Mouse (Mus musculus): ENCODE results near the gene Cdk5rap3. TPM values are rescaled to one million over a fixed set of nuclear protein-coding genes. Genes with fewer than 3 reads are reported as not detected.

Cdk5rap3 gene
- total RNA-seq (2017) = 48.3 and 59.6 TPM in 2 replicates

DNA sequence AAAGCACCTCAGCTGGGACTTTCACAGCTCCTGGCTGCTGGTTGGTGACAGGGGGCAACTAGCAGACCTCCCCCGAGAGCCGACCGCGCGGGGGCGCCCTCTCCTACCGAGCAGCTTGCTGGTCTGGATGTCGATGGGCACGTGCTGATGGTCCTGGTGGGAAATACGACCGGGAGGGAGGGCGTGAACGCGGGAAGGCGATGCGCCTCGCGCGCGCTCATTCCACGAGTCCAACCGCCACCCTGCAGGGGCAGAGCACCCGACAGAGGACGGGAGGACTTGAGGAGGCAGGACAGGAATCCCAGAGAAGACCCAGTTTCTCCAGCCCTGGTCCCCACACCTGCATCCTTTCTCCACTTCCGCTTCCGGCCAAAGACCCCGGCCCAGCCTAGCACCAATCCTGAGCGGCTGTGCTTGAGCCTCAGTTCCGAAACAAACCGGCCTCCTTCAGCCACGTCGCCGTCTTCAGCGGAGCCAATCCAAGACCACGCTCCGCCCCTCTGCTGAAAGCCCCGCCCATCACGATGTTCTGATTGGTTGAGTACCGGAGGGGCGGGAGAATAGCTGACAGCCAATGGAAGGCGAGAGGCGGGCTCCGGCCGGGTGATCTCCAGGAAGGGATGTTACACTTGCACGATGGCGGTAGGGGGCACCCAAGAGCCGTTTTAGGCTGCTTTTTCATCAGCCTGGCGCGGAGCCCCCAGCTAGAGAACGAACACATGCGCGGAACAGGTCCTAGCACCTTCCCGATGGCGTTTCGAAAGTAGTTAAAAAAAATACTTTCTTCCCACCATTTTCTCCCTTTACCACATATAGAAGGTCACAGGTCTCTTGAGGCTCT, at the start of gene Cdk5rap3:
Gene Cdk5rap3, minus strand, starts transcription at position 453 of the 841 bp plus-strand sequence.
- ATAC-seq (replicated peaks in 1 of 2; ENCODE audit: insufficient read depth in 1 of 2, low FRiP score in 2 of 2, low TSS enrichment in 1 of 2, low read depth in 1 of 2, poor library complexity in 2 of 2, severe bottlenecking in 2 of 2) = peak; percentile 98

DNA sequence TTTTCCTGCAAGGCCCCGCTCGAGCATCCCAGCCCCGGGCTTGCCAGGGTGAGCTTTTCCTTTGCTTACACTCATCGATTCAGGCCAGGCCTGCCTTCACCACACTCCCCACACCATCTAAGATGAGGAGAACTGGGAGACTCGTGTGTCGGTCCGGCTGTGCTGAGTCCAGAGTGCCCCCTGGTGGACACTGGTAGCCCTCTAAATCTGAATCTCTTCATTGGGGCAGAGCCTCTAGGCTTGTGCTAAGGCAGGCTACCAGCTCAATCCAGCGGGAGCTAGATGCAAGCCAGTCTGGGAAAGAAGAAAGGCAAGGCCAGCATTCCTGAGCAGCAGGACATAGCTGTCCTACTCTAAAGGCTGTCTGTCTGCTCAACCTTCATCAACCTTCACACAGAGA, 47.3 kb upstream of the Cdk5rap3 start:
- ATAC-seq (replicated peaks in 1 of 2; ENCODE audit: insufficient read depth in 1 of 2, low FRiP score in 2 of 2, low TSS enrichment in 1 of 2, low read depth in 1 of 2, poor library complexity in 2 of 2, severe bottlenecking in 2 of 2) = peak; percentile 58 to 72

DNA sequence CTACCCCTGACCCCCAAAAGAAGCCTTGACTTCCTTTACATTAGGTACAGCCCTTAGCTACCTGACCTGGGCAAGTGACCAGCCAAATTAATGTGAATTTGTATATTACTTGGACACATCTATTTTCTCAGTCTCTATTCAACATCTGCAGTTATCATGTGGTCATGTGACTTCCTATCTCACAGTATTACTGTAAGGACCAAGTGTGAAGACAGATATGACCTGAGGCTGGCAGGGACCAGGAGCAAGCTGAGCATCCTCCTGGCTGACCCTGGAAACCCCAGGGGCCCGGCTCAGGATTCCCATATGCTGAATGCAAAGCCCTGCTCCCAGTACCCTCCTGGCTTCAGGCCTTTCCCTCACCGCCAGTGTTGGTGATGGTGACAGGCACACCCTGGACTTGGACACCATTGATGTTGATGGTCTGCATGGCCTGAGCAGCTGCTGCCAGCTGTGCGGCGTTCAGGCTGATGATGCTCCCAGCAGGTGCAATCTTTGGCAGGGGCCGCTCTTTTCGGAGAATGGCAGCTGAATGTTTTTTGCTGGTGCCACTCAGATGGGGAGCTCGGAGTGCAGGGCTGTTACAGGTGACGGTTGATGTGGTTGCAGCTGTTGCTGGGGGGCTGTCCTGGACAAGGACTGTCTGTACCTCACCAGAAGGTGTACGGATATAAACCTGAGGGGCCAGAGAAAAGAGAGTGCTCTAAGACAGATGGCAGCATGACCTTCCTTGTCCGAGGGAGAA, 40.9 kb upstream of the Cdk5rap3 start:
- ATAC-seq (replicated peaks in 1 of 2; ENCODE audit: insufficient read depth in 1 of 2, low FRiP score in 2 of 2, low TSS enrichment in 1 of 2, low read depth in 1 of 2, poor library complexity in 2 of 2, severe bottlenecking in 2 of 2) = no peak

DNA sequence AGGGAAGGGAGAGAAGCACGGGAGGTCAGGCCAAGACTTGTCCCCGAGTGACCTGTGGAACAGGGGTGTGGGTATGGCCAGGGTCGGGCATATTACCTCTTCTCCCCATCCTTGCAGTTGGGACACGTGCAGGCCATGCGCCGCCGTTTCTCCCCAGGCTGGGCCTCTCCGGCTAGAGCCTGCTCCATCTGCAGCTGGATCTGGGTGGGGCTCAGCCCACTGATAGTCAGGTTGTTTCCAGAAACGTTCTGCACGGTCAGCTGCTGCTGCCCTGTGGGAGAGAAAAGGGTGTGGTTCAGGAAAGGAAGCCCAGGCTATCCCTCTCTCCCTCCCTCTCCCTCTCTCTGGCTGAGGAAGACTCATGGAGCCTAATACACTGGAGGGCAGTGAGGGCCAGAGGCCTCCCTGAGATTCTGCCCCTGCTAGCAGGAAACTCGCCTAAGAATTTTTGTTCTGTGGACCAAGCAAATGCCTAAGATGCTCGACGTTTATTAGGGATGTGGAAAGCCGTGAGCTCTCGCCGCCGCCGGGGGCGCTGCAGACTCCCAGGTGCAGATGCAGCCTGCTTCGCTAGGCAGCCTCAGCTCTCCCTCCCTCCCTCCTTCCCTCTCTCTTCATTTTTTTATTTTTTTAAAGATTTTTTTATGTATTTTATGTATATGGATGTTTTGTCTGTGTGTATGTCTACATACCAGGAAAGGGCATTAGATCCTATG, 39.9 kb upstream of the Cdk5rap3 start:
- no peak for ATAC-seq (replicated peaks in 1 of 2; ENCODE audit: insufficient read depth in 1 of 2, low FRiP score in 2 of 2, low TSS enrichment in 1 of 2, low read depth in 1 of 2, poor library complexity in 2 of 2, severe bottlenecking in 2 of 2)

- ATAC-seq (replicated peaks in 1 of 2; ENCODE audit: insufficient read depth in 1 of 2, low FRiP score in 2 of 2, low TSS enrichment in 1 of 2, low read depth in 1 of 2, poor library complexity in 2 of 2, severe bottlenecking in 2 of 2) = no peak
Observed at GRCm38 (mm10) chr11:96955094-96955493, 38.8 kb upstream of the Cdk5rap3 start.

- no peak for ATAC-seq (replicated peaks in 1 of 2; ENCODE audit: insufficient read depth in 1 of 2, low FRiP score in 2 of 2, low TSS enrichment in 1 of 2, low read depth in 1 of 2, poor library complexity in 2 of 2, severe bottlenecking in 2 of 2)
Observed at GRCm38 (mm10) chr11:96952896-96953295, 36.6 kb upstream of the Cdk5rap3 start.

DNA sequence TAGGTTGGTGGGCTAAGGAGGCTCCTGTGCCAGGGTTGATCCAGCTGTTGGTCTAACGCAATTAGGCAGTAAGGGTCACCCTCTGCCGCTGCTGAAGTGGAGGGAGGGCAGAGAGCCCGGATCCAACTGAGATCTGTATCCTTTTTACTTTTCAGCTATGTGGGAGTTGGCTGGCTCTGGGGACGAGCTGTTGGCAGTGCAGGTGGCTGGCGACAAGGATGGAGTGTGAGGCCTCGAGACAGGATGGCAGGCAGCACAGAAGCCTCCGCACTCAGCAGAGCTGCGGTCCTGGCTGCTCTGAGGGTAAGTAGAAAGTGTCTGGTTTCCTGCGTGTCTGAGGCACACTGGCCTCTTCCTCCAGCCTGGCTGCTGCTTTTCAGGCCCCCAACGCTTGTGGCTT, 36.1 kb upstream of the Cdk5rap3 start:
- ATAC-seq (replicated peaks in 1 of 2; ENCODE audit: insufficient read depth in 1 of 2, low FRiP score in 2 of 2, low TSS enrichment in 1 of 2, low read depth in 1 of 2, poor library complexity in 2 of 2, severe bottlenecking in 2 of 2) = no peak

GRCm38 (mm10) chr11:96950767-96951166, 34.5 kb upstream of the Cdk5rap3 start:
- no peak for ATAC-seq (replicated peaks in 1 of 2; ENCODE audit: insufficient read depth in 1 of 2, low FRiP score in 2 of 2, low TSS enrichment in 1 of 2, low read depth in 1 of 2, poor library complexity in 2 of 2, severe bottlenecking in 2 of 2)

DNA sequence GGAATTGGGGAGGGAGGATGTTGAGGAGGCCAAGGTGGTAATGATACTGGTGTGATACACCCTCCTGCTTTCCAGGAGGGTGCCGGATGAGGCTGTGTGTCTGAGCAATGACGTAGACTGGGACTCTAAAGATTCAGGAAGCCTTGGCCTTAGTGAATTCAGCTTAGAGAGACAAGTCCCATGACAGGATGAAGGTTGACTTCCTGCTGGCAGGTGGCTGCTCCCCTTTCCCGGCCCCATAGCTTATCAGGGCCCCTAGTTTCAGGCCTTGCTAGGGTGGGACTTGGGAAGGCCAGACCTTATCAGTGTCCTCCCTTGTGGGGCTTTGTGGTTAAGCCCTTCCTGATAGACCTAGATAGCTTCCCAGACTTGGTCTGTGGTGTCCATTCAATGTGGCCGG, 31.6 kb upstream of the Cdk5rap3 start:
- ATAC-seq (replicated peaks in 1 of 2; ENCODE audit: insufficient read depth in 1 of 2, low FRiP score in 2 of 2, low TSS enrichment in 1 of 2, low read depth in 1 of 2, poor library complexity in 2 of 2, severe bottlenecking in 2 of 2) = no peak

GRCm38 (mm10) chr11:96946498-96946897, 30.2 kb upstream of the Cdk5rap3 start:
- no peak for ATAC-seq (replicated peaks in 1 of 2; ENCODE audit: insufficient read depth in 1 of 2, low FRiP score in 2 of 2, low TSS enrichment in 1 of 2, low read depth in 1 of 2, poor library complexity in 2 of 2, severe bottlenecking in 2 of 2)

DNA sequence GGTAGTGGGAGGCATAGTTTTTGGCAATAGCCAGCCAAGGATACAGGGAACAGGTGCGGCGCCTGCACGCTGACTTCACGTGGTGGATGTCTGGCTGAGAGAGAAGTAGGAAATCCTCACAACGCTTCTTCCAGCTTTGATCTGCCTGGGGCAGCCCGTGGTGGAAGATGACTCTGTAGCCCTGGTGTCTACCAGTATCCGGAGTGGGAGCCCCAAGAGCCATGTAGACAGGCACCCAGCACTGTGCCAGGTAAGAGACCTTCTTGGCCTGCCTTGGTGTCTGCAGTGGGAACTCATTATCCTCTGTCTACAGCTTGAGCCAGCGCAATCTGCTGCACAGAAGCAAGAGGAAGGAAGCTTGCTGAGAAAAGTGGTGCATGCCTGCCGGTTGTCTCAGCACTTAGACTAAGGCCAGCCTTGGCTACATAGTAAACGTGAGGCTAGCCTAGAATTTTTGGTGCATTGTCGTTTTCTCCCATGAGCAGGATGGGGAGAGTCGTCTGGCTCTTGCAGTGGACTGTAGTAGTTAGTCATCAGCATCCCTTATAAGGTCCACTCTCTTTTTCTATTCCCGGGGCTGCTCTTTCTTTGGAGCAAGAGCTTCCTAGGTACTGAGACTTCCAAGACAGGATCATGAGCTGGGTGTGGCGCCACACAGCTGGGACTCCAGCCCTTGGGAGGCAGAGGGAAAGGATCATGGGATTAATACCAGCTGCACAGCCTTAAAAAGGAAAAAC, 28.7 kb upstream of the Cdk5rap3 start:
- no peak for ATAC-seq (replicated peaks in 1 of 2; ENCODE audit: insufficient read depth in 1 of 2, low FRiP score in 2 of 2, low TSS enrichment in 1 of 2, low read depth in 1 of 2, poor library complexity in 2 of 2, severe bottlenecking in 2 of 2)

- peak; percentile 95 for ATAC-seq (replicated peaks in 1 of 2; ENCODE audit: insufficient read depth in 1 of 2, low FRiP score in 2 of 2, low TSS enrichment in 1 of 2, low read depth in 1 of 2, poor library complexity in 2 of 2, severe bottlenecking in 2 of 2)
Observed at GRCm38 (mm10) chr11:96943746-96944304, 27.5 kb upstream of the Cdk5rap3 start, which contains the start of gene Pnpo. Gene Pnpo (minus strand): TSS chr11:96943986.

- no peak for ATAC-seq (replicated peaks in 1 of 2; ENCODE audit: insufficient read depth in 1 of 2, low FRiP score in 2 of 2, low TSS enrichment in 1 of 2, low read depth in 1 of 2, poor library complexity in 2 of 2, severe bottlenecking in 2 of 2)
Observed at GRCm38 (mm10) chr11:96941989-96942590, 25.8 kb upstream of the Cdk5rap3 start.

- ATAC-seq (replicated peaks in 1 of 2; ENCODE audit: insufficient read depth in 1 of 2, low FRiP score in 2 of 2, low TSS enrichment in 1 of 2, low read depth in 1 of 2, poor library complexity in 2 of 2, severe bottlenecking in 2 of 2) = no peak
Observed at GRCm38 (mm10) chr11:96940578-96941465, 24.5 kb upstream of the Cdk5rap3 start.

DNA sequence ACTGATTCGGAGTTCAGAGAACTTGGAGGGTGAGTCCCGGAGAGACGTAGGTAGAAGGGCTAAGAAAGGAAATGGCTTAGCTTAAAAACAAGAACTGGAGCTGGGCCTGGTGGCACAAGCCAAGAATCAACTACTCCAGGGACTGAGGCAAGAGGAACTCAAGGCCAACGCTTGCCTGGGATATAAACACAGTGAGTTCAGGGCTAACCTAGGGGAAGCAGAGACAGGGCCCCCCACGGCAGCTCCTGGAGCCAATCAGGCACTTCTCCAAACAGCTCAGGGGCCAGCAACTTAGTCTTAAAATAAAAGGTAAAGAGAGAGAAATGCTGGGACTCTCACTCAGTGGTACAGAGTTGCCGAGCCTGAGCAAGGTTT, 22.1 kb upstream of the Cdk5rap3 start:
- ATAC-seq (replicated peaks in 1 of 2; ENCODE audit: insufficient read depth in 1 of 2, low FRiP score in 2 of 2, low TSS enrichment in 1 of 2, low read depth in 1 of 2, poor library complexity in 2 of 2, severe bottlenecking in 2 of 2) = no peak
